Mouse (Mus musculus): Measurements from ENCODE around the gene Aspg. TPM values are rescaled to one million over a fixed set of nuclear protein-coding genes. Genes with fewer than 3 reads are reported as not detected.
A peak's percentile ranks its signal among the peaks of the same experiment; 100 is the strongest.

The Aspg gene
- polyA plus RNA-seq, 1 experiment from 2014 or later = 6.1 TPM

DNA sequence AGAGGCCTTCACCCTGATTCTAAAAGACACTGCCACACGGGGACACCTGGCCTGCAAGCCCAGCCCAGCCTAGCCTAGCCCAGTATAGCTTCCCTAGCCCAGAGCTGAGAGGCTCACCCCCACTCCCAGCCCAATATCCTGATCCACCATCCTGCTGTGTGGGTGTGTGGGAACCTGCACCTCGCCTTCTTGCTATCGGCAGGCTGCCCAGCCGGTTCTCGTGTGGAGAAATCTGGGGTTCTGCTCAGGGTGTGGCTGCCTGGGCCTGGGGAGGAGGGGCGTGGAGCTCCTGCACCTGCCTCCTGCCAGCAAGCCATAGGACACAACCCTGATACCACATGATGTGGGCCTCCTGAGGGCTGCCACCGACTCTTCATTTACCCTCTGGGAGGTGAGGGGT lies 11.2 kb downstream of the Aspg start:
- no peak overlapping the region for H3K9ac ChIP-seq
- no peaks in the 10 kb centered on the region for H3K36me3 ChIP-seq
- no peak overlapping the region for H3K4me2 ChIP-seq
- peak overlapping the region; percentile 65 for H3K27ac ChIP-seq
- H3K9me3 ChIP-seq = no peaks in the 10 kb centered on the region
- ATAC-seq (ENCODE audit: insufficient read depth, low FRiP score, low read depth) = peak; percentile 72
- H3K4me3 ChIP-seq (replicated peaks) = no peak overlapping the region
- peaks cover 12% of the 10 kb centered on the region for H3K4me1 ChIP-seq
- H3K27me3 ChIP-seq (replicated peaks) = no peaks in the 10 kb centered on the region
- WGBS = 72% methylated on average over 7 of the region's 7 CpGs

DNA sequence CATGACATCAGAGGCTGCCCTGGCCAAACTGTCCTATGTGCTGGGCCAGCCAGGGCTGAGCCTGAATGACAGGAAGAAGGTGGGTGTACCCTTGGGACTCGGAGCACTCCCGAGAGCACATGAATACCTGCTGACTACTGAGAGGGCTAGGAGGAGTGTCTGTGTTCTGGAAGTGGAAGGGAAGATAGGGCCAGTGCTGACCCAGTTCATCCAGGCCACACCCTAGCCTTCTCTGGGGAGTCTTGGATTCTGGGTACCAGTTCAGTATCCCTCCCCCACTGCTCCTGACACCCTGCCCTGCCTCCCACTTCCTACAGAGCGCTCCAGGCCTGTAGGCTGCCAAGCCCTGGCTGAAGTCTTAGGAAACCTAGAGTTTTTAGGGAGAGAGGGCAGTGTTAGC lies 14.7 kb downstream of the Aspg start:
- Histone ChIP-seq H3K4me2 (no peak overlapping the region), H3K27me3 (replicated peaks) (no peaks in the 10 kb centered on the region), H3K9ac (no peak overlapping the region), H3K27ac (no peak overlapping the region), H3K36me3 (no peaks in the 10 kb centered on the region), H3K9me3 (no peaks in the 10 kb centered on the region), H3K4me1 (peaks cover 14% of the 10 kb centered on the region; the same call in 1 of the 2 replicates), H3K4me3 (replicated peaks) (no peak overlapping the region)
- ATAC-seq (ENCODE audit: insufficient read depth, low FRiP score, low read depth) = no peak
- WGBS = 57% methylated on average over 3 of the region's 3 CpGs

DNA sequence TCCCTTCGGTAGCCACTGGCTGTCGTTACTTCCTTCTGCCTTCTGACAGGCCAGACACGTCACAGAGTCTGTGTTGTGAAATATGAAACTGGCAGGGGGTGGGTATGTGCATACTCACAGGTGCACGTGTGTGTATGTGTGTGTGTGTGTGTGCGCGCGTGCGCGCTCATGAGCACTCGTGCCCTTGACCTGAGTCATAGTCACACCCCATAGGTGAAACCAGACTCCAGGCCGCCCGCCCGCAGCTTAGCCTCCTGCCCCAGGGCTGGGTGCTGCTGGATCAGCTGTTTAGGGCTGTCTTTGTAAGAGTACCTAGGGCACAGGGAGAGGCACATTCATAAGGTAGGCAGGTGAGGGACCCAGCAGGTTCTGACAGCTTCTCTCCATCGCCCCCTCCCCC lies 19.4 kb downstream of the Aspg start:
- peak; percentile 70 for ATAC-seq (ENCODE audit: insufficient read depth, low FRiP score, low read depth)
- H3K9ac ChIP-seq = no peak overlapping the region
- no peak overlapping the region for H3K4me3 ChIP-seq (replicated peaks)
- H3K36me3 ChIP-seq = no peaks in the 10 kb centered on the region
- H3K4me1 ChIP-seq = peaks cover 35% of the 10 kb centered on the region
- H3K27me3 ChIP-seq (replicated peaks) = 0 out of 2 replicates have a peak, but pooled peaks cover 2% of the 10 kb centered on the region
- H3K4me2 ChIP-seq = no peak overlapping the region
- peak overlapping the region; percentile 48 for H3K27ac ChIP-seq
- 55% methylated on average over 14 of the region's 14 CpGs for WGBS
- H3K9me3 ChIP-seq = no peaks in the 10 kb centered on the region

DNA sequence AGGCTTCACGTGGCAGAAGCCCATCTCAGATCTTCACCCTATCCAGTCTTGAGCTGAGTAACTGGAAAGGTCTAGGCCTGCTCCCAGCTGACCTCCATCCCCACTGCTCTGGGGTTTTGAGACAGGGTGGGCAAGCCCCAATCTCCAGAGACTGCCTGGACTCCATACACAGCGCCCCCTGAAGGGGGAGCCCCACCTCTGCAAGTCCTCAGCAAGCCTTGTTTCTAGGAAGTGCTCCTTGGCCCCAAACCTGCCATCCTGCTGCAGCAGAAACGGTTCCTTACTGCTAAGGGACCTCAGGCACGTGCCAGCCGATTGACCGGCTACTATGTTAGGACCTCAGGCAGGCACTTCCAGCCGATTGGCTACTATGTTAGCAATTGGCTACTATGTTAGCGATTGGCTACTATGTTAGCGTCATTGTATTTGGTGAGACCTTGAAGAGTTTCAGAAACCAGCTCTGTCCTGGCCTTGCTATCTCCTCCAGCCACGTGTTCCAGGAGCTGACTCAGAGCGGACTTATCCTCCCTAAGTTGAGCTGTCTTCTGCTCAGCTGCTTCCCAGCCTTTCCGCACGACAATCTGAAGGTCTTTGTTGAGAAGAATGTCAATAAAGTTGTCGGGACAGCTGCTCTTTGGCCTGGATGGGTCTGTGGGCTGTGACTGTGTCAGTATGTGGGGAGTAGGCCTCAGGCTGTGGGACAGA lies 20.6 kb downstream of the Aspg start:
- WGBS = 54% methylated on average over 14 of the region's 14 CpGs
- H3K9me3 ChIP-seq = no peaks in the 10 kb centered on the region
- H3K27ac ChIP-seq = no peak overlapping the region
- no peak for ATAC-seq (ENCODE audit: insufficient read depth, low FRiP score, low read depth)
- H3K4me1 ChIP-seq = peaks cover 37% of the 10 kb centered on the region
- no peak overlapping the region for H3K4me3 ChIP-seq (replicated peaks)
- H3K9ac ChIP-seq = no peak overlapping the region
- H3K4me2 ChIP-seq = no peak overlapping the region
- peaks cover 11% of the 10 kb centered on the region; the same call in 1 of the 2 replicates for H3K27me3 ChIP-seq (replicated peaks)
- no peaks in the 10 kb centered on the region for H3K36me3 ChIP-seq

DNA sequence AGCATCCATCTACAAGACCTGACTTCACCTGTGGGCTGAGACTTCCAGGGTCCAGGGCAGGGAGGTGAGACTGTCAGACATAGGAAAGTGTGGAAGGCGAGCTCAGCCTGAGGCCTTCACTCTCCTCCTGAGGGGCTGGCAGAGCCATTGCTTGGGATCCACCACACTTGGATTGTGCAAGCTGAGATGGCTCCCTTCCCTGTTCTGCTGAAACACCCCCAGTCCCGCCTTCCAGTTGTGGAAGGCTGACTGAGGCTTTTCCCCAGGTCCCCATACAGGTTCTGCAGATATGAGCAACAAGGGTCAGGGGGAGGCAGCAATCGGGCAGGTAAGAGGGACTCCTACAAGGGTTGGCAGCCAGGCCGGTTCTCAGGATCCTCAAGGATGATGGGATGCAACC lies 22.0 kb downstream of the Aspg start:
- Histone ChIP-seq H3K4me2 (no peak overlapping the region), H3K4me1 (peaks cover 37% of the 10 kb centered on the region), H3K27ac (no peak overlapping the region), H3K9ac (no peak overlapping the region), H3K36me3 (no peaks in the 10 kb centered on the region), H3K9me3 (no peaks in the 10 kb centered on the region), H3K27me3 (replicated peaks) (peaks cover 11% of the 10 kb centered on the region; the same call in 1 of the 2 replicates), H3K4me3 (replicated peaks) (no peak overlapping the region)
- WGBS = 84% methylated on average over 4 of the region's 4 CpGs
- no peak for ATAC-seq (ENCODE audit: insufficient read depth, low FRiP score, low read depth)

DNA sequence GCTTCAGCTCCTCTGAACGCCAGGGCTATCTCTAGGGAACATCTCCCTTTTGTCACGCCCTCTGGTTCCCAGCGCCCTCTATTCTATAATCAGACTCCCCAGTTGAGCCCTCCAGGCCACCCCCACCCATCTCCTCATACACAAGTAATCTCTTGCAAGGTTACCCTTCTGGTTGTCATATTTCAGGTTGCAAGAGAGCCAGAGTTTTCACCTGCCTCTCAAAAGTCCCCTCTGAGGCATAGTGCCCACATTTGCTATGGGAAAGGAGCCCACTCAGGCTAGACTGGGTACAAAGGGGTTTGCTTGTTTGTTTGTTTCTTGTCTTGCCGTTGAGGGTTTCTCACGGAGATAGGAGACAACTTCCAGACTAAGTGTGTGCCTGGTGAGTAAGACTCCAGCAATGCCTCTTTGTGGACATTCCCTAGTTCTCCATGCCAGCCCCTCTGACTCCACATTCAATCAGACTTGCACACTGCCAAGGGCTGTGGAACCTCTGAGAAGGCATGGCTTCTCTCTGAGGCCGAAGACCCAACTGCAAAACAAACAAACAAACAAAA lies 22.9 kb downstream of the Aspg start:
- H3K9me3 ChIP-seq = no peaks in the 10 kb centered on the region
- peaks cover 37% of the 10 kb centered on the region for H3K4me1 ChIP-seq
- peak overlapping the region; percentile 88 for H3K4me2 ChIP-seq
- no peak for ATAC-seq (ENCODE audit: insufficient read depth, low FRiP score, low read depth)
- peak overlapping the region; percentile 92 for H3K27ac ChIP-seq
- 0 out of 2 replicates have a peak overlapping the region, but pooled peaks have one; percentile 77 for H3K4me3 ChIP-seq (replicated peaks)
- H3K27me3 ChIP-seq (replicated peaks) = peaks cover 11% of the 10 kb centered on the region; the same call in 1 of the 2 replicates
- WGBS = 56% methylated on average over 6 of the region's 6 CpGs
- no peaks in the 10 kb centered on the region for H3K36me3 ChIP-seq
- no peak overlapping the region for H3K9ac ChIP-seq

DNA sequence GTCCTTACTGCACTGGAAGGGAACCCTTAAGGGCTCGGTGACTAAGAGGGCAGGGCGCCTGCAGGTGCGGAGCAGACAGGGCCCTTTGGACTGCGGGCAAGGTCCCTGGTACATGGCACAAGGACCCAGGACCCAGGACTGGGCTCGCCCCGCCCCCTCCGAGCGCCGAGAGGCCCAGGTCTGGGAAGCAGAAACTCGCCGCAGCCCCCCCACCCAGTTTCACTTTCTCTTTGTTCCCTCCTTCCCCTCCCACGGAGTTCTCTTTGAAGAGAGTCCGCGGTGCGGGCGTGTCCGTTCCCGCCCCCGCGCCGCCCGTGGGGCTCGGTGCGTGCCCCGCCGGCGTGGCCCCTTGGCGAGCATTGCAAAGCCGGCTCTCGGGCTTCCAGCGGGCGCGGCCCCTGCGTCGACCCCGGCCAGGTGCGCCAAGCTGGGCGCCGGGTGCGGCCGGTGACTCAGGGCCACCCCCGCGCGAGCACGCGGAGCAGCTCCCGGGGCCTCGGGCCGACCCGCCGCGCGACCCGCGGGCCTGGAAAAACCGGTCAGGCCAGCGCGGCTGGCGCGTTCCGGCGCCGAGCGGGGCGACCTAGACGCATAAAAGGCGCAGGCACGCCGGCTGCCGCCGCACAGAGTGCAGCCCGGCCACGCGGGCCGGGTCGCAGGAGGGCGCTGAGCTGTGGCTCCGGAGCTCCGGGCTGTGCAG lies 23.8 kb downstream of the Aspg start:
- Histone ChIP-seq H3K4me2 (peak overlapping the region; percentile 88), H3K27ac (peak overlapping the region; percentile 92), H3K36me3 (no peaks in the 10 kb centered on the region), H3K4me3 (replicated peaks) (peak overlapping the region; percentile 77), H3K9me3 (no peaks in the 10 kb centered on the region), H3K27me3 (replicated peaks) (peaks cover 11% of the 10 kb centered on the region; the same call in 1 of the 2 replicates), H3K4me1 (peaks cover 34% of the 10 kb centered on the region), H3K9ac (peak overlapping the region; percentile 61)
- peak; percentile 78 for ATAC-seq (ENCODE audit: insufficient read depth, low FRiP score, low read depth)
- WGBS = under 1% methylated on average over 73 of the region's 79 CpGs

DNA sequence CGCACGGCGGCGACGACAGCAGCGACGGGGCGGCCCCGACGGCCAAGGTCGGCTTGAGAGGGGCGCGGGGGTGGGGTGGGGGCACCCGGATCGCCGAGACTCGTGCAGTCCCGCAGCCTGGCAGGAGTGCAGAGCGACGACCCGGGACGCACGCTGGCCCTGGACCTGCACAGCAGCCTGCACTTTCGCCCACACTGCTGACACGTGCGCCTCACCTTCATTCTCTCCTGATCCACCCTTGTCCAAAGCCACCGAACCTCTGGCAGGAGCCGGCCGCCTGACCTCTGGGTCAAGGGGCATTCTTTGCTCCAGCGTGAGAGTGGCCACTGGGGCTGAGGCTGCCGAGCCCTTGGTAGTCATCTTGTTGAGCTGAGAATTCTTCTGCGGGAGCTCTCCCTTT lies 24.5 kb downstream of the Aspg start:
- WGBS = 11% methylated on average over 32 of the region's 32 CpGs
- peak overlapping the region; percentile 77 for H3K4me3 ChIP-seq (replicated peaks)
- no peak for ATAC-seq (ENCODE audit: insufficient read depth, low FRiP score, low read depth)
- peaks cover 11% of the 10 kb centered on the region; the same call in 1 of the 2 replicates for H3K27me3 ChIP-seq (replicated peaks)
- H3K4me1 ChIP-seq = peaks cover 29% of the 10 kb centered on the region
- H3K4me2 ChIP-seq = peak overlapping the region; percentile 88
- no peaks in the 10 kb centered on the region for H3K9me3 ChIP-seq
- H3K36me3 ChIP-seq = no peaks in the 10 kb centered on the region
- H3K9ac ChIP-seq = peak overlapping the region; percentile 61; the same call in 1 of the 2 replicates
- peak overlapping the region; percentile 92; the same call in 1 of the 2 replicates for H3K27ac ChIP-seq

DNA sequence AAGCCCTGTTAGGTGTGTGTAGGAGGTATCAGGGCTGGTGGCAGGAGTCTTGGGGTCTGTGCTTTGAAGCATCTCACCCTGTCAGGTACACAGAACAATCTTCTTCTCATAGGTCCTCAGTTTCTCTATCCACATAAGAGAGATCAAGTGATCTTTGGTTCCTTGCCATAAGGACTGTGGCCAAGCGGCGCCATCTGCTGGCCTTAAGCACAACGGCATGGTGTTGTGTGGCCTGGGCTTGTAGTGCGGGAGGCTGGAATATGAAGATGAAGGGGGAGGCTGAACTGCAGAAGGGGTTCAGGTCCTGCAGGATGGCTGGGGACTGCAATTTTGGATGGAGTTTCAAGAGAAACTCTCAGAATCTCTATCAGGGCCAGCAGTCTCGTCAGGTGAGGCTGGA lies 33.8 kb downstream of the Aspg start:
- no peaks in the 10 kb centered on the region for H3K9me3 ChIP-seq
- H3K4me2 ChIP-seq = no peak overlapping the region
- H3K4me1 ChIP-seq = peaks cover 17% of the 10 kb centered on the region
- no peak overlapping the region for H3K4me3 ChIP-seq (replicated peaks)
- 9% methylated on average over 5 of the region's 5 CpGs for WGBS
- H3K9ac ChIP-seq = no peak overlapping the region
- no peaks in the 10 kb centered on the region for H3K36me3 ChIP-seq
- H3K27me3 ChIP-seq (replicated peaks) = peaks cover 46% of the 10 kb centered on the region
- no peak for ATAC-seq (ENCODE audit: insufficient read depth, low FRiP score, low read depth)
- H3K27ac ChIP-seq = no peak overlapping the region

DNA sequence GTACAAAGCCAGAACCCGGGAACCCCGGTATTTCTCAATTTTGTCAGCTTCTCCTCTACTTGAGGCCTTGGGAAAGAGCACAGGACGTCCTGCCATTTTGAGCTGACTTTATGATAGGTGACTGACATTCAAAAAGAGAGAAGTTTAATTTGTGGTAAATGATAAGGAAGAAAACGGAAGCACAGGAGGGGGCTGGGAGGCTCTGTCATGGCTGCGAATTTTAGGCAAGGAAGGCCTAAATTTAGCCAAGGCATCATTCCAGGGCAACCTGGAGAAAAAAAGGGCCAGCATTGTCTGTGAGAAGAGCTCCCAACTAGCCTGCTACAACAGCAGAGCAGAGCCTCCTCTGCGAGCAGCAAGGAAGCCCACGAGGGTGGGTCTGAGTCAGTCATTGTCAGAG lies 34.3 kb downstream of the Aspg start:
- ATAC-seq (ENCODE audit: insufficient read depth, low FRiP score, low read depth) = no peak
- WGBS = 63% methylated on average over 7 of the region's 7 CpGs

DNA sequence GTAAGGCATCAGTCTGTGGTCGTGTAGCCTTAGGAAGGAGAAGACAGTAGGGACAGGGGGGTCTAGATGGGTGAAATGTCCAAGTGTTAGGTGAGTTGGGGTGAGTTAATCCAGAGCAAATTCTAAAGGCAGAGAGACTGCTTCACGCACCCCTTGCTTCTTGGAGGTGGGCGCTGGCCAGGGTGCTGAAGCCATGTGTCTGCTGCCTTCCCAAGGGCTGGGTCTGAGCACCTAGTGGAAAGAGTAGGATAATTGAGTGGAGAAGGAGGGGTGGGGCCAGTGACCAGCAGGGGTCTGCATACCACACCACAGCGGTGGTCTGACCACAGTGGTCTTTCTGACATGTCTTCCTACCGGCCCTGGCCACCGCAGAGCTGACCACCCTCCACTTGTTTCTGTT lies 34.8 kb downstream of the Aspg start:
- no peak for ATAC-seq (ENCODE audit: insufficient read depth, low FRiP score, low read depth)
- H3K36me3 ChIP-seq = no peaks in the 10 kb centered on the region
- 6% methylated on average over 6 of the region's 6 CpGs for WGBS
- no peak overlapping the region for H3K9ac ChIP-seq
- peaks cover 25% of the 10 kb centered on the region for H3K4me1 ChIP-seq
- peaks cover 46% of the 10 kb centered on the region for H3K27me3 ChIP-seq (replicated peaks)
- H3K9me3 ChIP-seq = no peaks in the 10 kb centered on the region
- H3K4me3 ChIP-seq (replicated peaks) = no peak overlapping the region
- no peak overlapping the region for H3K4me2 ChIP-seq
- H3K27ac ChIP-seq = no peak overlapping the region

More for the DNA sequence above, 34.3 kb downstream of the Aspg start:
- Histone ChIP-seq H3K36me3 (no peaks in the 10 kb centered on the region), H3K4me1 (peaks cover 22% of the 10 kb centered on the region), H3K27me3 (replicated peaks) (peaks cover 46% of the 10 kb centered on the region), H3K4me3 (replicated peaks) (no peak overlapping the region), H3K4me2 (no peak overlapping the region), H3K27ac (no peak overlapping the region), H3K9me3 (no peaks in the 10 kb centered on the region), H3K9ac (no peak overlapping the region)
